Mouse (Mus musculus) neural tube, embryonic 13.5 days (tissue): ENCODE measurements around the gene Vmn2r113. TPM values are rescaled to one million over a fixed set of nuclear protein-coding genes. Genes with fewer than 3 reads are reported as not detected.
"Not testable (repeated sequence)": the region's sequence is repeated elsewhere in the genome, so short reads cannot be mapped to it uniquely, and the experiment has no call there.

Experiments
- ATAC-seq: fragments of 200-750 bp; cut with Nextera tagmentation; 2 replicates; pipeline ENCODE4 v1.8.0; 2017; ENCODE audit warnings: low read depth, mild to moderate bottlenecking, moderate TSS enrichment, moderate library complexity
- H3K27ac ChIP-seq: fragments of 300-500 bp; sonication (generic); replicated peaks from 2 replicates; pipeline ENCODE4 v1.5.1; 2015; ENCODE audit warnings: moderate library complexity, mild to moderate bottlenecking, inconsistent platforms
- H3K27me3 ChIP-seq: fragments of 300-500 bp; sonication (generic); 2 replicates; pipeline ENCODE4 v1.6.1; 2015; ENCODE audit warnings: mild to moderate bottlenecking, inconsistent platforms
- H3K36me3 ChIP-seq: fragments of 300-500 bp; sonication (generic); 2 replicates; pipeline ENCODE4 v1.6.1; 2015; ENCODE audit warnings: mild to moderate bottlenecking, inconsistent platforms
- H3K4me1 ChIP-seq: fragments of 300-500 bp; sonication (generic); replicated peaks from 2 replicates; pipeline ENCODE4 v1.6.1; 2015; ENCODE audit warnings: inconsistent platforms
- H3K4me2 ChIP-seq: fragments of 300-500 bp; sonication (generic); 2 replicates; pipeline ENCODE4 v1.6.1; 2015; ENCODE audit warnings: inconsistent platforms, mild to moderate bottlenecking, moderate library complexity
- H3K4me3 ChIP-seq: fragments of 300-500 bp; sonication (generic); 2 replicates; pipeline ENCODE4 v1.5.1; 2015; ENCODE audit warnings: mild to moderate bottlenecking, inconsistent platforms
- H3K9ac ChIP-seq: fragments of 300-500 bp; sonication (generic); 2 replicates; pipeline ENCODE4 v1.6.1; 2015; ENCODE audit warnings: moderate library complexity, mild to moderate bottlenecking, inconsistent platforms
- H3K9me3 ChIP-seq: fragments of 300-500 bp; sonication (generic); 2 replicates; pipeline ENCODE4 v1.6.1; 2016; ENCODE audit warnings: inconsistent platforms
- WGBS: fragments of 180-500 bp; shearing (Covaris S2); methylation state at CpG from one replicate; pipeline ENCODE4 v1.1.7; 2015; 5-methylcytosine and 5-hydroxymethylcytosine counted together
- polyA plus RNA-seq: library from polyadenylated mRNA; unstranded; fragments of >200 nt; fragmentation: Nextera tagmentation; extraction: Ambion mirVana; gene quantifications from 2 replicates; pipeline ENCODE4 v1.2.1, GENCODE M21; 2015

Gene Vmn2r113
- polyA plus RNA-seq = not detected in 2 replicates

GRCm38 (mm10) chr17:22942684-22943083 is at the start of gene Vmn2r113:
Vmn2r113 (plus strand) TSS chr17:22942984.
- not testable (repeated sequence) for H3K36me3 ChIP-seq, H3K27ac ChIP-seq, H3K9me3 ChIP-seq, H3K27me3 ChIP-seq, H3K4me2 ChIP-seq, H3K9ac ChIP-seq, H3K4me3 ChIP-seq, H3K4me1 ChIP-seq, ATAC-seq
- no CpG with 5 or more reads among the region's 4 CpGs for WGBS

Other genes starting within 250 kb of the Vmn2r113 start
- gene Zfp945, start 75.8 kb upstream of the Vmn2r113 start, polyA plus RNA-seq = 20.3 and 20.8 TPM in 2 replicates
- not detected in 2 replicates for gene Vmn2r-ps130, start 118.2 kb downstream of the Vmn2r113 start, polyA plus RNA-seq